Mouse (Mus musculus) hindbrain, embryonic 11.5 days (tissue): Measurements from ENCODE around the gene Gtf3c4. TPM values are rescaled to one million over a fixed set of nuclear protein-coding genes. Genes with fewer than 3 reads are reported as not detected.
A peak's percentile ranks its signal among the peaks of the same experiment; 100 is the strongest.

Experiments used
- ATAC-seq: fragments of 200-750 bp; cut with Nextera tagmentation; 2 replicates; pipeline ENCODE4 v1.8.0; 2017; ENCODE audit warnings: mild to moderate bottlenecking, moderate TSS enrichment, moderate library complexity; ENCODE audit not compliant: low FRiP score
- DNase-seq: peaks from one replicate; pipeline ENCODE4 v3.0.0-alpha.2; 2015; ENCODE audit warnings: low spot score
- H3K27ac ChIP-seq: fragments of 300-500 bp; sonication (generic); 2 replicates; pipeline ENCODE4 v1.5.1; 2014; ENCODE audit warnings: mild to moderate bottlenecking, low read depth, low read length
- H3K27me3 ChIP-seq: fragments of 300-500 bp; sonication (generic); 2 replicates; pipeline ENCODE4 v1.6.1; 2014; ENCODE audit warnings: mild to moderate bottlenecking, low read length, moderate library complexity, mixed read lengths; ENCODE audit not compliant: control insufficient read depth, insufficient read depth
- H3K36me3 ChIP-seq: fragments of 300-500 bp; sonication (generic); 2 replicates; pipeline ENCODE4 v1.6.1; 2014; ENCODE audit warnings: mild to moderate bottlenecking, low read length, moderate library complexity, mixed read lengths; ENCODE audit not compliant: control insufficient read depth, insufficient read depth
- H3K4me1 ChIP-seq: fragments of 300-500 bp; sonication (generic); replicated peaks from 2 replicates; pipeline ENCODE4 v1.6.1; 2014; ENCODE audit warnings: low read length, mixed read lengths; ENCODE audit not compliant: control insufficient read depth, insufficient read depth
- H3K4me2 ChIP-seq: fragments of 300-500 bp; sonication (generic); replicated peaks from 2 replicates; pipeline ENCODE4 v1.6.1; 2014; ENCODE audit warnings: mild to moderate bottlenecking, low read depth, low read length
- H3K4me3 ChIP-seq: fragments of 300-500 bp; sonication (generic); 2 replicates; pipeline ENCODE4 v1.5.1; 2014; ENCODE audit warnings: low read depth, low read length
- H3K9ac ChIP-seq: fragments of 300-500 bp; sonication (generic); 2 replicates; pipeline ENCODE4 v1.6.1; 2014; ENCODE audit warnings: low read depth, low read length
- H3K9me3 ChIP-seq: fragments of 300-500 bp; sonication (generic); 2 replicates; pipeline ENCODE4 v1.6.1; 2016; ENCODE audit warnings: low read length; ENCODE audit not compliant: control insufficient read depth
- WGBS: fragments of 180-500 bp; shearing (Covaris S2); extraction: QIAGEN DNeasy Blood & Tissue Kit; methylation state at CpG from one replicate; pipeline ENCODE4 v1.1.7; 2014; 5-methylcytosine and 5-hydroxymethylcytosine counted together
- polyA plus RNA-seq: library from polyadenylated mRNA; unstranded; fragments of >200 nt; fragmentation: Nextera tagmentation; extraction: Ambion mirVana; gene quantifications from 2 replicates; pipeline ENCODE4 v1.2.1, GENCODE M21; 2014

The Gtf3c4 gene
- polyA plus RNA-seq, 1 experiment from 2014 or later = 29.5 TPM

DNA sequence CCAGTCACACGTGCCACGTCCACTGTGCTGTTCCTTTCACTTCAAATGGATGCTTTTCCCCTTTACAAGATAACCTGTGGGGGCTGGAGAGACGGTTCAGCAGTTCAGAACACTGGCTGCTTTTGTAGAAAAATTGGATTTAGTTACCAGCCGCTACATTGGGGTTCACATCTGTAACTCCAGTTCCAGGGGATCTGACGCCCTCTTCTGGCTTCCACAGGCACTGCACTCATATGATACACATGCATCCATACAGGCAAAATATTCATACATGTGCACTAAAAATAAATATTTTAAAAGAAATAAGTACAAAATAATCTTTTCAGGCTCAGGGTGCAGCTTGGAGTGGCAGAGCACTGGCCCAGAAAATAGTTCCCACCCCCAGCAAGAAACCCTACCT, 45.5 kb downstream of the Gtf3c4 start:
- Histone ChIP-seq H3K9ac (no peak overlapping the region), H3K9me3 (no peaks in the 10 kb centered on the region), H3K4me1 (no peaks in the 10 kb centered on the region; the same call in 1 of the 2 replicates), H3K27me3 (no peaks in the 10 kb centered on the region), H3K4me2 (no peak overlapping the region), H3K4me3 (no peak overlapping the region), H3K27ac (no peak overlapping the region), H3K36me3 (no peaks in the 10 kb centered on the region)
- 82% methylated on average over 5 of the region's 5 CpGs for WGBS
- ATAC-seq (no peak), DNase-seq (no peak)

DNA sequence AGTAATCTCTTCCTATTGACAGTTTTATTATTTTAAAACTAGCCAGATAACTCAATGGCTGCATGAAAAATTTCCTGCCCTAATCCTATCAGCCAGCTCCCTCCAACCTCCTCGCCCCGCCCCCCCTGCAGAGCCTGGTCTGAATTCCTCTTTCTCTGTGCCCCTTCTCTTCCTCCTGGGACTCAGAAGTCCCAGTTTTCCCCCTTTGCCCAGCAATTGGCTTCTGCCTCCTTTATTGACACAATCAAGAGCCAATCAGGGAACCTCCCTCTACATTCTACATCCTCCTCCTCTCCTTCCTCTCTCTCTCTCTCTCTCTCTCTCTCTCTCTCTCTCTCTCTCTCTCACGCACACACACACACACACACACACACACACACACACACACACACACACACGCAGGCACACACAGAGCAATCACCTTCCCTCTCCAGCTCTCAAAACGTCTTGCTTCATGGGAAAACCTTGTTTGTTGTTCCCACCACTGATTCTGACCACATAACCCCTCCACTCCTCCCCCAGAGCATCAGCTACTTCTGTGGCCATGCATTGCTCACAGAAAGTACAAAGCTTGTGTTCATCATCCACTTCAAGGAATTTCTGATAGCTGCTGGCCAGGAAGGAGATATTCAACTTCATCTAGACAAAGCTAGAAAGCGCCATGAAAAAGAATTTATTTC, 47.1 kb downstream of the Gtf3c4 start:
- Histone ChIP-seq H3K4me1 (no peaks in the 10 kb centered on the region; the same call in 1 of the 2 replicates), H3K9ac (no peak overlapping the region), H3K4me3 (no peak overlapping the region), H3K9me3 (no peaks in the 10 kb centered on the region), H3K27ac (no peak overlapping the region), H3K27me3 (no peaks in the 10 kb centered on the region), H3K4me2 (no peak overlapping the region), H3K36me3 (no peaks in the 10 kb centered on the region)
- ATAC-seq = no peak
- DNase-seq = peak; percentile 75
- WGBS = 29% methylated on average over 5 of the region's 6 CpGs

DNA sequence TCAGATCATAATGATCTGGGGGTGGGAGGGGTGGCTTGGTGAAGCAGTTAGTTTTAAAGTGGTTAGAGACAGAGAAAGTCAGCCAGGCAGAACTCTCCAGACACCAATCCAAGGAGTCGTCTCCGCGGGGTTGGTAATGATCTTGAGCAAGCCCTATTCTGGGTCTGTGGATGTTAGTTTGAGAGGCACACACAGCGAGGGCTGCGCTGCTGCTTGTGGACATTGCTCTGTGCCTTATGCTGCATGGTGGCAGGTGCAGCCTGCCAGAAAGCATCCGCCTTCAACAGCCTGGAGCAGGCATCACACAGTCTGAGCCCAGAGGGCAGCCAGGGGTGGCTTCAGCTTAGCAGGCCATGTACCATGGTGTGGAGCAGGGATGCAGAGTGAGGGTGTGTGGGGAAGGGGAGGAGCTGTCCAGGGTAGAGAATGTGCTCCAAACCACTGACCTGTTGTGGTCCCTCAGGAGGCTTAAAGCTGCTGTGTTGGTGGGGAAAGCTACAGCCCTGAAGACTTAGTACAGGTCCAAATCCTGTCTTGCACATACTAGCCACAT, 53.0 kb downstream of the Gtf3c4 start:
- no peaks in the 10 kb centered on the region for H3K27me3 ChIP-seq
- 83% methylated on average over 6 of the region's 6 CpGs for WGBS
- no peak overlapping the region for H3K4me2 ChIP-seq
- no peak overlapping the region for H3K9ac ChIP-seq
- no peak overlapping the region for H3K4me3 ChIP-seq
- H3K4me1 ChIP-seq = peaks cover 3% of the 10 kb centered on the region; the same call in 1 of the 2 replicates
- no peak for ATAC-seq
- DNase-seq = no peak
- H3K36me3 ChIP-seq = no peaks in the 10 kb centered on the region
- no peaks in the 10 kb centered on the region for H3K9me3 ChIP-seq
- H3K27ac ChIP-seq = no peak overlapping the region

DNA sequence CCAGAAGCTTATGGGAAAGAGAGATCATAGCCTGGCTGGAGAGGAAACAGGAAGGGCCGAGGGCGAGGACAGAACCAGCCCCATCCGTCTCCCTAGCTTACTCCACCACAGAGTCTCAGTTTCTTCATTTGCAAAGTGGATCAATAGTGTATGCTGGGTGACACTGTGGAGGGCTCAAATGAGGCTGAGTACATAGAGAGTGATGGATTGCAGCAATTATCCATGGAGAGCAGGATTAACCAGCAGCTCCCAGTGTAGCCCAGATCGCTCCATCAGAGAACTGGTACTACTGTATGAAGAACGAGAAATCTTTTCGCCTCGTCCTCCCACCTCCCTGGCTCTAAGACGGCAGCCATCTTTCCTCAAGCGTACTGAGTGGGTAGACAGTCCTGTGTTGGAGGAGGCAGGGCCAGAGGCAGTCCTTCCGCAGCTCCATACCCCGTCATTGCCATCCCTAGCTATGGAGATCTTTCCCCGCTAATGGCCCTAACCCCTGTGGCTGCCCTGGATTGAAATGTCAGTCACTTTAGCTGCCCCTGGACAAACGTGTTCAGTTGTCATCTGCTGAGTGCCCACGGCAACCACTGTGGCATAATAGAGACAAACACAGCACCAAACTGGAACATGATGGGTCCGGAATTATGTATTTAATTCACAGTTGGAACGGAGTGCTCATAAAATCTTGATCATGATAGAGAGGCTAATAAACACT, 53.6 kb downstream of the Gtf3c4 start:
- no peak for ATAC-seq
- WGBS = 72% methylated on average over 16 of the region's 16 CpGs
- Histone ChIP-seq H3K9ac (no peak overlapping the region), H3K36me3 (no peaks in the 10 kb centered on the region), H3K9me3 (no peaks in the 10 kb centered on the region), H3K27ac (no peak overlapping the region), H3K27me3 (no peaks in the 10 kb centered on the region), H3K4me3 (no peak overlapping the region), H3K4me1 (peaks cover 3% of the 10 kb centered on the region; the same call in 1 of the 2 replicates), H3K4me2 (no peak overlapping the region)
- no peak for DNase-seq

DNA sequence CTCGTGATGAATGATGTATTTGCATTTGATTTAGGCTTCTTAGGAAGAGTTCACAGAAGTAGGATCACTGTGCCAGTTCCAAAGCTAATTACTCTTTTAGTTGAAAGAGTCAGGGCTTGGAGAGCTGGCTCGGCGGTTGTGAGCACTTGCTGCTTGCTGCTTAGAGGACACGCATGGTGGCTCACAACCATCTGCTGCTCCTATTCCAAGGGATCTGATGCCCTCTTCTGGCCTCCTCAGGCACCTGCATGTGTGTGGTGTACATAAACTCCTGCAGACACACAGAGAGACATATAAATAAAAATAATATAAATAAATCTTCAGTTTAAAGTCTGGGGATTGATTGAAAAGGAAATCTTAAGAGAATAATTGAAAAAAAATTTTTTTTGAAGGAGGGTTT, 58.9 kb downstream of the Gtf3c4 start:
- H3K9me3 ChIP-seq = no peaks in the 10 kb centered on the region
- no peak for ATAC-seq
- no peaks in the 10 kb centered on the region for H3K36me3 ChIP-seq
- peaks cover 3% of the 10 kb centered on the region; the same call in 1 of the 2 replicates for H3K4me1 ChIP-seq
- H3K9ac ChIP-seq = no peak overlapping the region
- DNase-seq = no peak
- H3K4me2 ChIP-seq = no peak overlapping the region
- 84% methylated on average over 4 of the region's 4 CpGs for WGBS
- H3K27ac ChIP-seq = no peak overlapping the region
- H3K4me3 ChIP-seq = no peak overlapping the region
- H3K27me3 ChIP-seq = no peaks in the 10 kb centered on the region

DNA sequence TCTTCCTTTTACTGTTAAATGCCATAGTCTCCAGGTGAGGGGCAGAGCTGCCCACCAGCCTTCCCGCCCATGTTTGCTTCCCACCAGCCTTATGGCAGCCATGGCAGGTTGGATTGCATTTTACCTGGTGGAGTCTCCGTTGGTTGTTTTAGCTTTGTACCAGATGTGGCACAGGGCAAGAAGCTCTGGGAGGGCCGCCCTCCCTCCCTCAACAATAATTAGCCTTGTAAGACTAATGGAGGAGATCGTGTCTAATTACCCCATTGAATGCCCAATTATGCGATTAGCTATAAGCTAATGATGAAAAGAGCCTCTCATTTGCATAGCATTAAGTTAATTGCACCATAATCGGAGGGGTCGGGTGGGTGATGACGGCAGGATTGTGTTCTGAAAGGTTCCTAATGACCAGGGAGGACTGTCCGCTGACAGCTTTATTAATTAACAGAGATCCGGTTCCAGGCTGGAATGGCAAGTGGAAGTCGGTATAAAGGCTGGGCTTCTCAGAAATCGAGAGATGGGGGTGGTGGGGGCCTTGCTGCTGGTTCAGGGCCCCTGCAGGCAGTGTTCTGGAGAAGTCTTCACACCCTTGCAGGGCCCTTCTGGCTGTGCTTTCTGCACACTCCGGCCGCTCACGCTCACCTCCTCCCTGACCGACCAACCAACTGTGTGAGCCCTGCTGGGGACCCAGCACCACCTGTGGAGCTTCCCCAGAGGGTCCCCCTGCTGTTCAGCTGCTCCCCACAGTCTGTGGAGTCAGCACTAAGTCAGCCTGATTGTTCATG, 60.0 kb downstream of the Gtf3c4 start:
- Histone ChIP-seq H3K9me3 (no peaks in the 10 kb centered on the region), H3K36me3 (no peaks in the 10 kb centered on the region), H3K9ac (no peak overlapping the region), H3K4me2 (no peak overlapping the region), H3K27me3 (no peaks in the 10 kb centered on the region), H3K4me3 (no peak overlapping the region), H3K4me1 (peaks cover under 1% of the 10 kb centered on the region; the same call in 1 of the 2 replicates), H3K27ac (no peak overlapping the region)
- no peak for DNase-seq
- 75% methylated on average over 16 of the region's 16 CpGs for WGBS
- ATAC-seq = no peak

- Histone ChIP-seq H3K27me3 (no peaks in the 10 kb centered on the region), H3K4me1 (no peaks in the 10 kb centered on the region), H3K4me3 (no peak overlapping the region), H3K4me2 (no peak overlapping the region), H3K9me3 (no peaks in the 10 kb centered on the region), H3K27ac (no peak overlapping the region), H3K9ac (no peak overlapping the region), H3K36me3 (no peaks in the 10 kb centered on the region)
- ATAC-seq (no peak), DNase-seq (no peak)
- WGBS = 61% methylated on average over 2 of the region's 2 CpGs
Measured at GRCm38 (mm10) chr2:28776728-28777127, 63.4 kb downstream of the Gtf3c4 start.

- no peak for DNase-seq
- Histone ChIP-seq H3K27me3 (no peaks in the 10 kb centered on the region), H3K36me3 (no peaks in the 10 kb centered on the region), H3K9me3 (no peaks in the 10 kb centered on the region), H3K4me1 (peaks cover 3% of the 10 kb centered on the region), H3K4me3 (no peak overlapping the region), H3K9ac (no peak overlapping the region), H3K27ac (no peak overlapping the region), H3K4me2 (no peak overlapping the region)
- WGBS = 63% methylated on average over 8 of the region's 8 CpGs
- no peak for ATAC-seq
Measured at GRCm38 (mm10) chr2:28774073-28774472, 66.1 kb downstream of the Gtf3c4 start.
